Mouse (Mus musculus): ENCODE data around the gene Fam135a. TPM values are rescaled to one million over a fixed set of nuclear protein-coding genes. Genes with fewer than 3 reads are reported as not detected.
A peak's percentile ranks its signal among the peaks of the same experiment; 100 is the strongest.

Fam135a gene
- polyA plus RNA-seq, 1 experiment from 2014 or later: 26.1 TPM

DNA sequence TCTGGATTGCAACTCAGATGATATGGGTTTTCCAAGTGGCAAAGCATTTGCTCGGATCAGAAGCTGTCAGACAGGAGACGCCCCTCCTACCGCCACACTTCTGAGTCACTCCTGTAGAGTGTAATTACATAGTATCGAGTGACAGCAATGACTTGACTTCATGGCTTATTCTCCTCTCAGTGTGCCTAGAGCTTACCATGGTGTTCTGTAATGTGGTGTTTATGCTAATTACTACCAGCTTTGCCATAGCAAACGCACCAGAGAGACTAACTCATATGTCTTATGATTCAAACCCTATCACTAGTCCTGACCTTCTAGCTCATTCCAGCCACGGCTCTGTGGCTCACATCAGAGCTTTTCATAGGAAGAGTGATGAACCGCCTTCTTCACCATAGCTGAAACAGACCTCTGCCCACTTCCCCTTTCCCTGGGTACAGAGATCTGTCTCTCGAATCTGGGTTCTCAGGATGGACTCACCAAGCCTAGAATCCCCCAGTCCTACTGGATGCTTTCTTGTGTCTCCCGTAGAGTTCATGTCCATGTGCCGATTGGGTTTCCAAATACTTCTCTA lies 2.5 kb upstream of the Fam135a start:
- H3K9ac ChIP-seq: no peak overlapping the region
- H3K4me1 ChIP-seq (replicated peaks): peaks cover 8% of the 10 kb centered on the region; the same call in 1 of the 2 replicates
- WGBS: 63% methylated on average over 10 of the region's 10 CpGs
- H3K9me3 ChIP-seq (replicated peaks): no peaks in the 10 kb centered on the region
- no peaks in the 10 kb centered on the region for H3K27me3 ChIP-seq
- no peak overlapping the region for H3K4me2 ChIP-seq
- no peak for ATAC-seq (replicated peaks; ENCODE audit: insufficient number of reproducible peaks, insufficient read depth, low FRiP score, low read depth)
- no peak overlapping the region for H3K27ac ChIP-seq
- H3K36me3 ChIP-seq: no peaks in the 10 kb centered on the region
- no peak overlapping the region for H3K4me3 ChIP-seq

DNA sequence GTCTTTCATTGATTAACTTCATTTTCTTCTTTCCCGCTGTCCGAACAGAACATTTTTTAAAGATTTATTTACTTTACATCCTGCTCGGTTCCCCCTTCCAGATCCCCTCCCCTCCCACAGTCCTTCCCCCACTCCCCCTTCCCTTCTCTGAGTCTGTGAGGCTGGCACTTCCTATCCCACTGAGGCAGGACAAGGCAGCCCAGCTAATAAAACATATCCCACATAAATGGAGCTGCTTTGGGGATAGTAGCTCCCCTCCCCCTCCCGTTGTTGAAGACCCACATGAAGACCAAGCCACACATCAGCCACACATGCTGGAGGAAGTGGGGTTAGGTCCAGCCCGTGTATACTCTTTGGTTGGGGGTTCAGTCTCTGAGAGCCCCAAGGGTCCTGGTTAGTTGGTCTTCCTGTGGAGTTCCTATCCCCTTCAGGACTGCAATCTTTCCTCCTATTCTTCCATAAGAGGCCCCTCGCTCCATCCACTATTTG lies 773 bp upstream of the Fam135a start:
- peak overlapping the region; percentile 84 for H3K27ac ChIP-seq
- no peak for ATAC-seq (replicated peaks; ENCODE audit: insufficient number of reproducible peaks, insufficient read depth, low FRiP score, low read depth)
- H3K36me3 ChIP-seq: no peaks in the 10 kb centered on the region
- peak overlapping the region; percentile 68 for H3K4me2 ChIP-seq
- H3K9me3 ChIP-seq (replicated peaks): no peaks in the 10 kb centered on the region
- H3K9ac ChIP-seq: peak overlapping the region; percentile 57
- WGBS: 59% methylated on average over 6 of the region's 6 CpGs
- H3K27me3 ChIP-seq: no peaks in the 10 kb centered on the region
- peak overlapping the region; percentile 93 for H3K4me3 ChIP-seq
- H3K4me1 ChIP-seq (replicated peaks): peaks cover 4% of the 10 kb centered on the region; the same call in 1 of the 2 replicates

DNA sequence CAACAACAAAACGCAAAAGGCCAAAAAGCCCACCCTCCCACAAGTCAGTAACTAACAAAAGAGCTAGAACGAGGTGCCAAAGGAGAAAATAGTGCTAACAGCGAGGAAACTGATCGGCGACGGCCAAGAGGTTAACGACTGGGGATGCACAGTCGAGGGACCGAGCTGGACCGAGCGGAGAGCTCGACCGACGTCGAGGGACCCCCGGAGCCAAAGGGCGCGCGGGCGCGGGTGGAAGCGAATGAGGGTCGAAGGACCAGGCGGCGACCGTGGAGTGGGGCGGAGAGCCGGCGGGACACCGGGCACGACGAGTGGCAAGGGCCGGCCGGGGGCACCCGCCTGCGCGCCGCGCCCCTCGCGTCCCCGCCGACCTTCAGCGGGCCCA lies 608 bp downstream of the Fam135a start:
- Histone ChIP-seq H3K4me3 (peak overlapping the region; percentile 93), H3K4me2 (peak overlapping the region; percentile 68), H3K27ac (peak overlapping the region; percentile 84), H3K9me3 (replicated peaks) (no peaks in the 10 kb centered on the region), H3K27me3 (no peaks in the 10 kb centered on the region), H3K36me3 (no peaks in the 10 kb centered on the region), H3K9ac (peak overlapping the region; percentile 89), H3K4me1 (replicated peaks) (peaks cover 8% of the 10 kb centered on the region)
- WGBS: under 1% methylated on average over 29 of the region's 44 CpGs
- ATAC-seq (replicated peaks; ENCODE audit: insufficient number of reproducible peaks, insufficient read depth, low FRiP score, low read depth): peak; percentile 40; the same call in 1 of the 2 replicates

DNA sequence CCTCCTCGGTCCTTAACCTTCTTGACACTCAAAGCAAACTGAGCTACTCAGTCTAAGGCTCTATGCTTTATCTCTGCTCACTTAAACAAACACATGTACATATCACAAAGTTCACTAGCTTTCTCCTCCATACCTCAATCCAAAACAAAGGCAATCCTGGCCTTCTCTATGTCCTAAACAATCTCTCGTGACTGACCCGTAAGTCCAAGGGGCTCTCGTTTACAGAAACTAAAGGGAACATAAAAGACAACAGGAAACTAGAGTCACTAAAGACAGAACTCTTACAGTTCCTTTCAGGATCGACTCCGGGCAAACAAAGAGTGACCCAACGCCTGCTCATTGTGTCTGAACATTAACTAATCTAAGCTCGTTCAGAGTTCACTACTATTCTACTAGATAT lies 2.6 kb downstream of the Fam135a start:
- Histone ChIP-seq H3K4me1 (replicated peaks) (peaks cover 11% of the 10 kb centered on the region), H3K4me2 (no peak overlapping the region), H3K27ac (no peak overlapping the region), H3K36me3 (no peaks in the 10 kb centered on the region), H3K9me3 (replicated peaks) (no peaks in the 10 kb centered on the region), H3K4me3 (no peak overlapping the region), H3K9ac (no peak overlapping the region), H3K27me3 (no peaks in the 10 kb centered on the region)
- 48% methylated on average over 8 of the region's 8 CpGs for WGBS
- no peak for ATAC-seq (replicated peaks; ENCODE audit: insufficient number of reproducible peaks, insufficient read depth, low FRiP score, low read depth)

DNA sequence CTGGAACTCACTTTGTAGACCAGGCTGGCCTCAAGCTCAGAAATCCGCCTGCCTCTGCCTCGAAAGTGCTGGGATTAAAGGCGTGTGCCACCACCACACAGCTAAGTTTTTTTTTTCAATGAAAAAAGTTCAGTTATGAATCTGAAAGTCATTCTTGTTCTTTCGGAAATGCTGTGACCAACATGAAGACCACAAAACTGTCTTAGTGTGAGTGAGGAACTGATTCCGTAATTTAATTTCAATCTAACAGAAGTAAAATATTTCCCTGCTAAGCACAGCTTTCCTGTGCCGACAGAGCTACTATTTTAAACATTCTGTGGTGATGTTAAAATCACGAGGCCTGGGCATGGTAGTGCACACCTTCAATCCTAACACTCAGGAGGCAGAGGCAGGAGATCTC lies 7.7 kb downstream of the Fam135a start:
- WGBS: 89% methylated on average over 7 of the region's 7 CpGs
- Histone ChIP-seq H3K36me3 (no peaks in the 10 kb centered on the region), H3K4me2 (no peak overlapping the region), H3K9ac (no peak overlapping the region), H3K4me3 (no peak overlapping the region), H3K27ac (no peak overlapping the region), H3K4me1 (replicated peaks) (peaks cover 7% of the 10 kb centered on the region; the same call in 1 of the 2 replicates), H3K27me3 (no peaks in the 10 kb centered on the region), H3K9me3 (replicated peaks) (no peaks in the 10 kb centered on the region)
- ATAC-seq (replicated peaks; ENCODE audit: insufficient number of reproducible peaks, insufficient read depth, low FRiP score, low read depth): no peak

DNA sequence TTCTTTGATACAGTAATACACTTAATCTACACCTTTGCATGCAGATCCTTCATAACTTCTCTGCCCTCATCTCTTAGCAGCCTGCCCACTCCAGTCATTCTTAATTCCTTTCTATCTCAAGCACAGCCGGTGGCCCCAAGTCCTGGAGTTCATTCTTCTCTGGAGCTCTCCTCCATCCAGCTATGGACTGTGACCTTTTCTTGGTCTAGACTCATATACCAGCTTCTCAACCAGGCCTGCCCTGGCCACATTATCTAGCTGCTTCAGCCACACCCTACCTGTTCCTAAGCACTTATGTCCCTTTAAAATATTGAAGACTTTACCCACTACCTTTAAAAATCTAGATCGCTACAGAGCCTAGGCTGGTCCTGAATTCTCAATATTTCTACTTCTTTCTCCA lies 9.5 kb downstream of the Fam135a start:
- Histone ChIP-seq H3K4me1 (replicated peaks) (peaks cover 7% of the 10 kb centered on the region; the same call in 1 of the 2 replicates), H3K4me3 (no peak overlapping the region), H3K4me2 (no peak overlapping the region), H3K36me3 (no peaks in the 10 kb centered on the region), H3K27ac (no peak overlapping the region), H3K27me3 (no peaks in the 10 kb centered on the region), H3K9ac (no peak overlapping the region), H3K9me3 (replicated peaks) (no peaks in the 10 kb centered on the region)
- 72% methylated on average over 2 of the region's 2 CpGs for WGBS
- ATAC-seq (replicated peaks; ENCODE audit: insufficient number of reproducible peaks, insufficient read depth, low FRiP score, low read depth): no peak

DNA sequence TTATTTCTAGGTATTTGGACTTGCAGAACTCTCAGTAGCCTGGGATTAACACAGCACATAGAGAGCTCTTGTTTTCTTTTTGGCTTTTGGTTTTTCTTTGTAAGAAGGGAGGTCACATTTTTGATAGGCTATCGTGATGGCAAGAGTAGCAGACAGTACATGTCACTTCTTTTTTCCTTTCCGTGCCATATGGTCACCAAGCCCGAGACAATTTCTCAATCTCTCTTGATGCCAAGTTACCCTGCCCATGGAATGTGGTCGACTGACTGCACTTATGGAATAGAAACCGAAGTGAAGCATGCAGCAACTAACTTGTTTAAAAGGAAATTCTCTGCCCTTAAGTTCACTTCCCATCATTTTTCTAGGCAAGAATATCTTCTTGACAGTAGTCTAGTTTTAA lies 10.0 kb downstream of the Fam135a start:
- H3K4me3 ChIP-seq: no peak overlapping the region
- 62% methylated on average over 5 of the region's 5 CpGs for whole genome bisulfite sequencing
- H3K9ac ChIP-seq: no peak overlapping the region
- peaks cover 7% of the 10 kb centered on the region; the same call in 1 of the 2 replicates for H3K4me1 ChIP-seq (replicated peaks)
- no peak for ATAC-seq (replicated peaks; ENCODE audit: insufficient number of reproducible peaks, insufficient read depth, low FRiP score, low read depth)
- H3K9me3 ChIP-seq (replicated peaks): no peaks in the 10 kb centered on the region
- H3K27ac ChIP-seq: no peak overlapping the region
- no peaks in the 10 kb centered on the region for H3K27me3 ChIP-seq
- H3K4me2 ChIP-seq: no peak overlapping the region
- H3K36me3 ChIP-seq: no peaks in the 10 kb centered on the region

DNA sequence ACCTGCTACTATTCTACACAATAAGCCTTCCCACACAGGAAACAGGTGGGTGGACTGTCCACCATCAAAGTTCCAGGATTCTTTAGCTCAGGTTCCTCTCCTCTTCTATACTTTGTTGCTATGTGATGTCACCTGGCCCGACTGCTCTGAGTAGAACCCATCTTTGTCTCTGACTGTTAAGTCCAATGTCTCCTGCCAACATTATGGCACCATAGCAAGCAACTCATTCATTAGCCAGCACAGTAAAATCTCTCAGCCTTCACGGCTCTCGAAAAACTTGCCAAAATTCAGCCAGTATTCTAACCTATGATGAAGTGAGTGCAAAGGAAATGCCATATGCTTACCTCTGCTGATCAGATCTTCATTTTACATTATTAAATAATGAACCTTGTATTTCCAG lies 14.0 kb downstream of the Fam135a start:
- Histone ChIP-seq H3K9ac (no peak overlapping the region), H3K27ac (no peak overlapping the region), H3K4me1 (replicated peaks) (0 out of 2 replicates have a peak, but pooled peaks cover 3% of the 10 kb centered on the region), H3K4me3 (no peak overlapping the region), H3K27me3 (no peaks in the 10 kb centered on the region), H3K9me3 (replicated peaks) (no peaks in the 10 kb centered on the region), H3K36me3 (no peaks in the 10 kb centered on the region), H3K4me2 (no peak overlapping the region)
- ATAC-seq (replicated peaks; ENCODE audit: insufficient number of reproducible peaks, insufficient read depth, low FRiP score, low read depth): no peak
- 93% methylated on average over 3 of the region's 3 CpGs for WGBS

DNA sequence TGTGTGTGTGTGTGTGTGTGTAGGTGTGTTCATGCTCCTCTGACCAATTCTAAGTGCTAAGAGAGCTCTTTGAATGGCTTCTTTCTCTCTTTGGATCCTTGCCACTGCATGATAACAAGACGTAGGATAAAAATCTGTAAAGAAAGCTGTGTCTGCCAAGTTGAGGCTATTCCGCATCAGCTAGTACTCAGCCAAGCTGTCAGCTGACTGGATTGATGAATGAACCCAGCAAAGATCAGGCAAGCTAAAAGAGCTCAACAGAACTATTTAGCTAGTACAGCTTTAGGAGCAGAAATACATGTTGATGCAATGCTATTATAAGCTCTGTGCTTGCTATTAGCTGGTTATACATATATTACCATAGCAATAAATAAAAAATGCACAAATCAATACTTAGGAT lies 25.7 kb downstream of the Fam135a start:
- WGBS: 28% methylated on average over 2 of the region's 2 CpGs
- H3K36me3 ChIP-seq: peaks cover 9% of the 10 kb centered on the region; the same call in 1 of the 2 replicates
- H3K4me3 ChIP-seq: no peak overlapping the region
- H3K9me3 ChIP-seq (replicated peaks): no peaks in the 10 kb centered on the region
- H3K9ac ChIP-seq: no peak overlapping the region
- H3K4me2 ChIP-seq: no peak overlapping the region
- ATAC-seq (replicated peaks; ENCODE audit: insufficient number of reproducible peaks, insufficient read depth, low FRiP score, low read depth): no peak
- H3K4me1 ChIP-seq (replicated peaks): no peaks in the 10 kb centered on the region
- H3K27ac ChIP-seq: no peak overlapping the region
- H3K27me3 ChIP-seq: no peaks in the 10 kb centered on the region

DNA sequence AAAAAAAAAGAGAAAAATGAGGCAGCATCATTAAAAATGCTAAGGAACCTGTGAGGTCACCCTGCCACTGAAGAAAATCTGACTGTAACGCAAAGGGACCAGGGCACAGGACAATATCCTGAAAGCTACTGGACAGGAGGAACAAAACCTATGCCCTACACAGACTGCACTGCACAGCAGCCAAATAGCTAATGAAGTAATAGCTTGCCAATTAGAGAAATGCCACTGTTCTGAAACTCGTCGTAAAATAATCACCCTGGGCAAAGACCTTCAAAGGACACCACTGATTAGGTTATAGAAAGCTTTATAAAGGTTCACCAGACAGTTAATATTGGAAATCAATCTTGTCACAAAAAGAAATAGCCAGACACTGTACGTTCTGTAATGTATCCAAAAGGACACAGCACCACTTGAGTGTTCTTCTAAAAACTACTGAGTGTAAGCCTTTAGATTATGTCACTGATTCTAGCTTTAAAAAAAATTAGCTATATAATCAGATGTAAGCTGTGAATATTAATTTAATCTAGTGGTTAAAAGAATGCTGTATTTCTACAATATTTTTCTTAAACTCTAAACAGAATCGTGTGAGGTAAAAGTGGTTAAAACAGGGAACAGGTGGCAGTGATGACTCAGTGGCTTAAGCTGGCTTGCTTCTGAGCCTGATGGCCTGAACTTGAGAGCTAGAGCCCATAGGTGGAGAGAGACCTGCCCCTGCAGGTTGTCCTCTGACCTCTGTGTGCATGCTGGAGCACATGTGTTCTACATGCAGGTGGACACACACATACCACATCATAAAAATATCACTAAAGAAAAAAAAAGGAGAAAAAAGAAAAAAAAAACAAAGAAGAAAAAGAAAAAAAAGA lies 26.5 kb downstream of the Fam135a start:
- Histone ChIP-seq H3K27me3 (no peaks in the 10 kb centered on the region), H3K9me3 (replicated peaks) (no peaks in the 10 kb centered on the region), H3K4me1 (replicated peaks) (no peaks in the 10 kb centered on the region), H3K4me2 (no peak overlapping the region), H3K27ac (no peak overlapping the region), H3K9ac (no peak overlapping the region), H3K36me3 (peaks cover 9% of the 10 kb centered on the region), H3K4me3 (no peak overlapping the region)
- ATAC-seq (replicated peaks; ENCODE audit: insufficient number of reproducible peaks, insufficient read depth, low FRiP score, low read depth): no peak
- 87% methylated on average over 5 of the region's 5 CpGs for WGBS

DNA sequence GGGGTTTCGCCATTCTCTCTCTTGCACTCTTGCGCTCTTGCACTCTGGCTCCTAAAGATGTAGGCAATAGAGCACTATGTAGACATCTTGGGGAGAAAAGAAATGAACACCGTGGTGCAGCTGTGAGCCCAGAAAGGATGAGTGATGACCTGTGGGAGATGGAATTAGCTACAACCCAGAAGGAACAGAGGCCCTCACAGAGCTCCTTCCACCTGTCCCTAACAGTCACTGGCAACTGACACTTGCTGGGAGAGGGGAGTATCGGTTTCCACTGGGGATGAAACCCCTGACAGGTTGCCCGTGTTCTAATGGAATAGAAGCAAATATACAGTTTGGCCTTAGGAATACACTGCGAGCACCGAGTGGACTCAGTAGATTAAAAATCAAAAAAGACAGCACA lies 31.3 kb downstream of the Fam135a start:
- ATAC-seq (replicated peaks; ENCODE audit: insufficient number of reproducible peaks, insufficient read depth, low FRiP score, low read depth): no peak
- WGBS: 94% methylated on average over 7 of the region's 7 CpGs
- no peaks in the 10 kb centered on the region for H3K27me3 ChIP-seq
- no peak overlapping the region for H3K4me2 ChIP-seq
- peaks cover 9% of the 10 kb centered on the region for H3K36me3 ChIP-seq
- H3K4me1 ChIP-seq (replicated peaks): no peaks in the 10 kb centered on the region; the same call in 1 of the 2 replicates
- no peak overlapping the region for H3K4me3 ChIP-seq
- H3K27ac ChIP-seq: no peak overlapping the region
- H3K9ac ChIP-seq: no peak overlapping the region
- H3K9me3 ChIP-seq (replicated peaks): no peaks in the 10 kb centered on the region

All from heart, embryonic 15.5 days (tissue).